Mouse (Mus musculus): ENCODE results near the gene Spin2-ps6.
"Not testable (repeated sequence)": the region's sequence is repeated elsewhere in the genome, so short reads cannot be mapped to it uniquely, and the experiment has no call there.

Spin2-ps6 gene

DNA sequence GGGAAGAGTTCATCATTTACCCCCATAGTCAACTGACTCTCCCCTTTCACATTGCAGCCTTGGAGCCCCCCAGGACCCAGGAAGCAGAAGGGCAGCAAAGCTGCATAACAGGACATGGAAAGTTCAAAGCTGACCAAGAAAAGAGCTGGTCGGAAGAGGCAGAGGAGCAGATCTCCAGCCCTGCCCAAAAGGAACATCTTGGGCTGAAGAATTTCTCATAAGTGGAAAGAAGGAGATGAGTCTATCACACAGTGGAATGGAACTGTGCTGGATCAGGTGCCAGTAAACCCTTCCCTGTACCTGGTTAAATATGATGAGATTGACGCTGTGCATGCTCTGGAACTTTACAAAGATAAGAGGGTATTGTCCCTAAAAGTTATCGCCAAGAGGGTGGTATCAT is at the start of gene Spin2-ps6:
Gene Spin2-ps6 (plus strand): TSS at position 301 of the 400 bp plus-strand sequence.
- not testable (repeated sequence) for DNase-seq

All from cerebellum, postnatal 14 days (tissue).